Mouse (Mus musculus) kidney, embryonic 15.5 days (tissue): Measurements from ENCODE around the gene 2310034C09Rik. TPM values are rescaled to one million over a fixed set of nuclear protein-coding genes. Genes with fewer than 3 reads are reported as not detected.
A peak's percentile ranks its signal among the peaks of the same experiment; 100 is the strongest.
"Not testable (repeated sequence)": the region's sequence is repeated elsewhere in the genome, so short reads cannot be mapped to it uniquely, and the experiment has no call there.

Experiments used
- ATAC-seq: fragments of 200-750 bp; cut with Nextera tagmentation; replicated peaks from 2 replicates; pipeline ENCODE4 v1.8.0; 2017; ENCODE audit warnings: moderate TSS enrichment; ENCODE audit not compliant: low FRiP score
- H3K27ac ChIP-seq: fragments of 300-500 bp; sonication (generic); 2 replicates; pipeline ENCODE4 v1.5.1; 2015; ENCODE audit warnings: mild to moderate bottlenecking, inconsistent platforms
- H3K27me3 ChIP-seq: fragments of 300-500 bp; sonication (generic); 2 replicates; pipeline ENCODE4 v1.6.1; 2015; ENCODE audit warnings: inconsistent platforms
- H3K36me3 ChIP-seq: fragments of 300-500 bp; sonication (generic); 2 replicates; pipeline ENCODE4 v1.6.1; 2015; ENCODE audit warnings: inconsistent platforms
- H3K4me1 ChIP-seq: fragments of 300-500 bp; sonication (generic); 2 replicates; pipeline ENCODE4 v1.6.1; 2015; ENCODE audit warnings: inconsistent platforms
- H3K4me2 ChIP-seq: fragments of 300-500 bp; sonication (generic); 2 replicates; pipeline ENCODE4 v1.6.1; 2015; ENCODE audit warnings: moderate library complexity, mild to moderate bottlenecking, inconsistent platforms
- H3K4me3 ChIP-seq: fragments of 300-500 bp; sonication (generic); replicated peaks from 2 replicates; pipeline ENCODE4 v1.5.1; 2015; ENCODE audit warnings: mild to moderate bottlenecking, inconsistent platforms
- H3K9ac ChIP-seq: fragments of 300-500 bp; sonication (generic); 2 replicates; pipeline ENCODE4 v1.6.1; 2015; ENCODE audit warnings: mild to moderate bottlenecking, inconsistent platforms
- H3K9me3 ChIP-seq: fragments of 300-500 bp; sonication (generic); replicated peaks from 2 replicates; pipeline ENCODE4 v1.6.1; 2016; ENCODE audit warnings: inconsistent platforms
- WGBS: fragments of 180-500 bp; shearing (Covaris S2); methylation state at CpG from one replicate; pipeline ENCODE4 v1.1.7; 2015; ENCODE audit warnings: mixed read lengths; 5-methylcytosine and 5-hydroxymethylcytosine counted together
- polyA plus RNA-seq: library from polyadenylated mRNA; unstranded; fragments of >200 nt; fragmentation: Nextera tagmentation; extraction: Ambion mirVana; gene quantifications from 2 replicates; pipeline ENCODE4 v1.2.1, GENCODE M21; 2015

The 2310034C09Rik gene
- 0.30 TPM in 1 of 2 replicates, not detected in the other for polyA plus RNA-seq

GRCm38 (mm10) chr16:88758547-88758946, at the start of gene 2310034C09Rik:
Gene 2310034C09Rik, plus strand, starts transcription at chr16:88758847.
- H3K4me2 ChIP-seq, H3K4me1 ChIP-seq, H3K4me3 ChIP-seq, H3K36me3 ChIP-seq, H3K27me3 ChIP-seq, H3K9ac ChIP-seq, H3K9me3 ChIP-seq, ATAC-seq, H3K27ac ChIP-seq: not testable (repeated sequence)
- WGBS: 89% methylated on average over 3 of the region's 3 CpGs

DNA sequence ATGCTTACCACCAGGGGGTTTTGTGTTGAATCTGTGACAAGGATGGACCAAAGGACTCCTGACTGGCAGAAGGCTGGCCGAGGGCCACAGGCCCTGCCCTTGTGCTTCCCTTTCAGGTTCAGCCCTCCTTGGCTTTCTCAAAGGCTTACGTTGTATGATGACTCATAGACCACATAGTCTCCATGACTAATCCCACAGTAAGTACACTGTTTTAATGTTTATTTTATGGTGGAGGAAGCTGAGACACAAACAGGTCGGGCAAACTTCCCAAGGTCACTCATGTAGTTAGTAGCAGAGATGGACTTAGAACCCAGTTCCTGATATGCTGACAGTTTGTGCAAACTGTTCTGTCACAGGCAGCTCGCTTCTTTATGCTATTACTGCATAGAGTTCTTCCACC, 47.9 kb upstream of the 2310034C09Rik start:
- ATAC-seq: 0 out of 2 replicates have a peak, but pooled peaks have one; percentile 12
- H3K27ac ChIP-seq: no peak overlapping the region
- H3K9ac ChIP-seq: no peak overlapping the region
- no peaks in the 10 kb centered on the region for H3K36me3 ChIP-seq
- no peaks in the 10 kb centered on the region for H3K4me1 ChIP-seq
- H3K4me2 ChIP-seq: no peak overlapping the region
- H3K9me3 ChIP-seq: no peaks in the 10 kb centered on the region
- H3K4me3 ChIP-seq: no peak overlapping the region
- no peaks in the 10 kb centered on the region for H3K27me3 ChIP-seq
- 77% methylated on average over 4 of the region's 4 CpGs for WGBS

GRCm38 (mm10) chr16:88711245-88711644, 47.4 kb upstream of the 2310034C09Rik start:
- no peaks in the 10 kb centered on the region for H3K27me3 ChIP-seq
- H3K27ac ChIP-seq: no peak overlapping the region
- H3K9me3 ChIP-seq: no peaks in the 10 kb centered on the region
- no peak overlapping the region for H3K4me3 ChIP-seq
- H3K9ac ChIP-seq: no peak overlapping the region
- no peak overlapping the region for H3K4me2 ChIP-seq
- H3K4me1 ChIP-seq: no peaks in the 10 kb centered on the region
- no peak for ATAC-seq
- no peaks in the 10 kb centered on the region for H3K36me3 ChIP-seq
- 91% methylated on average over 6 of the region's 6 CpGs for WGBS

GRCm38 (mm10) chr16:88716549-88716948, 42.1 kb upstream of the 2310034C09Rik start:
- no peaks in the 10 kb centered on the region for H3K4me1 ChIP-seq
- no peak for ATAC-seq
- H3K4me3 ChIP-seq: no peak overlapping the region
- no peaks in the 10 kb centered on the region for H3K27me3 ChIP-seq
- H3K27ac ChIP-seq: no peak overlapping the region
- H3K36me3 ChIP-seq: no peaks in the 10 kb centered on the region
- H3K9ac ChIP-seq: no peak overlapping the region
- H3K4me2 ChIP-seq: no peak overlapping the region
- H3K9me3 ChIP-seq: no peaks in the 10 kb centered on the region

DNA sequence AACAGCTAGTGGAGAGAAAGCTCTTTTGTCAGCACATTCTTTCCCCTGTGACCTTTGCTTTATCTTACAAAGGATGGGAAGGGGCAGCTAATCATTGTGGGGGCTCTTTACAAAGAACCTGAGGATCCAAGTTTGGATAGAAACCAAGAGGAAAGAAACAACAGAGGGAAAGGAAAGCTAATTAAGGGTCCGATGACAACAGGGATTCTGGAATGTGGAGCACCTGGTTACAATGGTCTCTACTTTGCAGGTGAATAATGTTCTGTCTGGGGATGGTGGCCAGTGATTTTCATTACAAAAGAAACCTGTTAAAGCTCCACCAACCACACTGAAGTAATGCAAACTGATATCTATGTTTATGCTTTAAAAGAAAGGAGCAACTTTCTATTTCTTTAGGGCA, 38.6 kb upstream of the 2310034C09Rik start:
- Histone ChIP-seq H3K4me3 (no peak overlapping the region), H3K36me3 (no peaks in the 10 kb centered on the region), H3K4me1 (no peaks in the 10 kb centered on the region), H3K27me3 (no peaks in the 10 kb centered on the region), H3K9me3 (no peaks in the 10 kb centered on the region), H3K4me2 (no peak overlapping the region), H3K27ac (no peak overlapping the region), H3K9ac (no peak overlapping the region)
- WGBS: 17% methylated on average over 1 of the region's 1 CpGs
- ATAC-seq: no peak

DNA sequence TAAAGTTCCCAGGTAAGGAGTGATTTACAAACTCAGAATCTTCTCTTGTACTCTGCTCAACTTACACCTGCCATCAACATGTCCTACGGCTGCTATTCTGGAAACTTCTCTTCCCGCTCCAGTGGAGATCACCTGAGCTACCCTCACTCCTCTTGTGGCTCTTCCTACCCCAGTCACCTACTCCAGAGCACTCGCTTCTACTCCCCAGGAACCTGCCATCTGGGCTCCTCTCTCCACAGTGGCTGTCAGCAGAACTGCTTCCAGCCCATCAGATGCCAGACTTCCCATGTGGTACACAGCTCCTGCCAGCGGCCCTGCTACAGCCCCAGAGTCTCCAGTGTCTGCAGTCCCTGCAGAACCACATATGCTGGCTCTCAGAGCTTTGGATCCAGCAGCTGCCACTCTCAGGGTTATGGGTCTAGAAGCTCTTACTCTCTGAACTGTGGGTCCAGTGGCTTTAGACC, 29.8 kb upstream of the 2310034C09Rik start, which contains the start of gene Krtap13-1:
Krtap13-1 (plus strand) TSS at position 51 of the 464 bp plus-strand sequence.
- Histone ChIP-seq H3K4me3 (no peak within 1 kb of the TSS), H3K27ac (no peak within 1 kb of the TSS), H3K4me1 (no peaks in the 10 kb centered on the region), H3K36me3 (no peaks in the 10 kb centered on the region), H3K4me2 (no peak within 1 kb of the TSS), H3K9ac (no peak within 1 kb of the TSS), H3K9me3 (no peaks in the 10 kb centered on the region), H3K27me3 (no peaks in the 10 kb centered on the region)
- no peak for ATAC-seq
- 82% methylated on average over 4 of the region's 4 CpGs for WGBS

- no peaks in the 10 kb centered on the region for H3K4me1 ChIP-seq
- no peaks in the 10 kb centered on the region for H3K36me3 ChIP-seq
- no peak for ATAC-seq
- no peak overlapping the region for H3K4me3 ChIP-seq
- no peaks in the 10 kb centered on the region for H3K27me3 ChIP-seq
- no peak overlapping the region for H3K27ac ChIP-seq
- 77% methylated on average over 2 of the region's 2 CpGs for whole genome bisulfite sequencing
- no peaks in the 10 kb centered on the region for H3K9me3 ChIP-seq
- no peak overlapping the region for H3K9ac ChIP-seq
- H3K4me2 ChIP-seq: no peak overlapping the region
Observed at GRCm38 (mm10) chr16:88735391-88735790, 23.3 kb upstream of the 2310034C09Rik start.

GRCm38 (mm10) chr16:88744750-88745340, 13.8 kb upstream of the 2310034C09Rik start:
- H3K9me3 ChIP-seq: no peaks in the 10 kb centered on the region
- no peak overlapping the region for H3K9ac ChIP-seq
- H3K27ac ChIP-seq: no peak overlapping the region
- no peak overlapping the region for H3K4me3 ChIP-seq
- 52% methylated on average over 4 of the region's 4 CpGs for WGBS
- ATAC-seq: 0 out of 2 replicates have a peak, but pooled peaks have one; percentile 43
- no peak overlapping the region for H3K4me2 ChIP-seq
- H3K4me1 ChIP-seq: no peaks in the 10 kb centered on the region
- H3K27me3 ChIP-seq: no peaks in the 10 kb centered on the region
- no peaks in the 10 kb centered on the region for H3K36me3 ChIP-seq

- H3K4me3 ChIP-seq: no peak overlapping the region
- no peaks in the 10 kb centered on the region for H3K4me1 ChIP-seq
- H3K36me3 ChIP-seq: no peaks in the 10 kb centered on the region
- no peak overlapping the region for H3K27ac ChIP-seq
- H3K9ac ChIP-seq: no peak overlapping the region
- ATAC-seq: no peak
- no peaks in the 10 kb centered on the region for H3K9me3 ChIP-seq
- no peaks in the 10 kb centered on the region for H3K27me3 ChIP-seq
- H3K4me2 ChIP-seq: no peak overlapping the region
- 56% methylated on average over 4 of the region's 4 CpGs for WGBS
Observed at GRCm38 (mm10) chr16:88747943-88748342, 10.7 kb upstream of the 2310034C09Rik start.

DNA sequence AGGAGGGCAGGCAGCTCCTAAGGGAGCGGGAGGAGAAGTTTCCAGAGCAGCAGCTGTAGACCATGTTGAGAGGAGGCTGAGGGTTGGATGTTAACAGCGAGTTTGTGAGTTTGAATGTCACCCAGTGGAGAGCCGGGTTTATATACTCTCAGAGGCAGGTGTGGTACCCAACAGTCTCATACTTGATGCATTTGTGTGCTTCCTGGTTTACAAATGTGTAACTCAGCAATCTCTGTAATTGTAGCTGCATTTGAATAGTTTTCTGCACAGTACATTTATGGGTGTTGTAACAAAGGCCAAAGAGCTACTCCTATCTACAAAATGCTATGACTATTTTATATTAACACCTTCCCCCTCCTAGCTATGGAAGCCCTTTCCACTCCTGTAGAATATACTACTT, 7.1 kb upstream of the 2310034C09Rik start, which contains the start of gene Krtap13:
Krtap13 (minus strand) TSS at position 101 of the 400 bp plus-strand sequence.
- not testable (repeated sequence) for H3K4me1 ChIP-seq, H3K27me3 ChIP-seq, H3K4me2 ChIP-seq, H3K36me3 ChIP-seq, ATAC-seq, H3K4me3 ChIP-seq, H3K27ac ChIP-seq, H3K9ac ChIP-seq, H3K9me3 ChIP-seq
- WGBS: 76% methylated on average over 3 of the region's 3 CpGs

- Histone ChIP-seq H3K4me2 (no peak within 1 kb of the TSS), H3K9me3 (no peaks in the 10 kb centered on the region), H3K4me3 (no peak within 1 kb of the TSS), H3K27me3 (no peaks in the 10 kb centered on the region), H3K27ac (no peak within 1 kb of the TSS), H3K9ac (no peak within 1 kb of the TSS), H3K4me1 (no peaks in the 10 kb centered on the region), H3K36me3 (no peaks in the 10 kb centered on the region)
- no peak for ATAC-seq
- WGBS: 93% methylated on average over 2 of the region's 2 CpGs
Observed at GRCm38 (mm10) chr16:88774106-88774505, 15.5 kb downstream of the 2310034C09Rik start, which contains the start of gene 2310057N15Rik. Gene 2310057N15Rik, minus strand, starts transcription at chr16:88774206.

- Histone ChIP-seq H3K4me2 (no peak within 1 kb of the TSS), H3K9me3 (no peaks in the 10 kb centered on the region), H3K27ac (no peak within 1 kb of the TSS), H3K9ac (no peak within 1 kb of the TSS), H3K4me1 (no peaks in the 10 kb centered on the region), H3K27me3 (no peaks in the 10 kb centered on the region), H3K4me3 (no peak within 1 kb of the TSS), H3K36me3 (no peaks in the 10 kb centered on the region)
- no peak for ATAC-seq
- WGBS: 90% methylated on average over 6 of the region's 6 CpGs
Observed at GRCm38 (mm10) chr16:88777596-88777995, 18.9 kb downstream of the 2310034C09Rik start, which contains the start of gene Gm5965. Gene Gm5965, plus strand, starts transcription at chr16:88777896.

GRCm38 (mm10) chr16:88786786-88787185, 28.1 kb downstream of the 2310034C09Rik start:
- no peak overlapping the region for H3K27ac ChIP-seq
- no peak overlapping the region for H3K4me3 ChIP-seq
- no peaks in the 10 kb centered on the region for H3K9me3 ChIP-seq
- 80% methylated on average over 2 of the region's 2 CpGs for WGBS
- H3K4me1 ChIP-seq: no peaks in the 10 kb centered on the region
- H3K36me3 ChIP-seq: no peaks in the 10 kb centered on the region
- H3K27me3 ChIP-seq: no peaks in the 10 kb centered on the region
- no peak overlapping the region for H3K4me2 ChIP-seq
- ATAC-seq: no peak
- H3K9ac ChIP-seq: no peak overlapping the region
